Mouse (Mus musculus): ENCODE data around the gene Smarcd1. TPM values are rescaled to one million over a fixed set of nuclear protein-coding genes. Genes with fewer than 3 reads are reported as not detected.
A peak's percentile ranks its signal among the peaks of the same experiment; 100 is the strongest.

Smarcd1 gene
- polyA plus RNA-seq, 1 experiment from 2014 or later: 91.5 TPM

GRCm38 (mm10) chr15:99668881-99669280, 33.0 kb upstream of the Smarcd1 start:
- Histone ChIP-seq H3K9me3 (replicated peaks) (no peaks in the 10 kb centered on the region), H3K9ac (replicated peaks) (no peak overlapping the region), H3K36me3 (no peaks in the 10 kb centered on the region), H3K4me3 (replicated peaks) (peak overlapping the region; percentile 2; the same call in 1 of the 2 replicates), H3K4me1 (peaks cover 80% of the 10 kb centered on the region), H3K27me3 (replicated peaks) (no peaks in the 10 kb centered on the region), H3K4me2 (peak overlapping the region; percentile 80), H3K27ac (replicated peaks) (peak overlapping the region; percentile 94)
- WGBS: 2% methylated on average over 12 of the region's 12 CpGs
- no peak for ATAC-seq (ENCODE audit: low FRiP score)

- Histone ChIP-seq H3K9ac (replicated peaks) (peak overlapping the region; percentile 93; the same call in 1 of the 2 replicates), H3K4me2 (peak overlapping the region; percentile 80), H3K27ac (replicated peaks) (peak overlapping the region; percentile 94), H3K36me3 (no peaks in the 10 kb centered on the region), H3K9me3 (replicated peaks) (no peaks in the 10 kb centered on the region), H3K4me1 (peaks cover 80% of the 10 kb centered on the region), H3K4me3 (replicated peaks) (peak overlapping the region; percentile 69), H3K27me3 (replicated peaks) (no peaks in the 10 kb centered on the region)
- no peak for ATAC-seq (ENCODE audit: low FRiP score)
- 0% methylated on average over 1 of the region's 1 CpGs for WGBS
These were observed 32.5 kb upstream of the Smarcd1 start for GRCm38 (mm10) chr15:99669392-99669791.

GRCm38 (mm10) chr15:99670154-99670821, 31.6 kb upstream of the Smarcd1 start, which contains the start of gene Asic1:
Gene Asic1, plus strand, starts transcription at chr15:99670368.
- Histone ChIP-seq H3K4me3 (replicated peaks) (peak within 1 kb of the TSS; percentile 69), H3K27ac (replicated peaks) (peak within 1 kb of the TSS; percentile 94), H3K4me1 (peaks cover 80% of the 10 kb centered on the region), H3K36me3 (0 out of 2 replicates have a peak, but pooled peaks cover 4% of the 10 kb centered on the region), H3K27me3 (replicated peaks) (no peaks in the 10 kb centered on the region), H3K9ac (replicated peaks) (peak within 1 kb of the TSS; percentile 93), H3K4me2 (peak within 1 kb of the TSS; percentile 80), H3K9me3 (replicated peaks) (no peaks in the 10 kb centered on the region)
- WGBS: under 1% methylated on average over 45 of the region's 74 CpGs
- peak; percentile 73 for ATAC-seq (ENCODE audit: low FRiP score)

- Histone ChIP-seq H3K4me3 (replicated peaks) (peak overlapping the region; percentile 69), H3K4me1 (peaks cover 81% of the 10 kb centered on the region), H3K27ac (replicated peaks) (peak overlapping the region; percentile 94), H3K4me2 (peak overlapping the region; percentile 80), H3K27me3 (replicated peaks) (no peaks in the 10 kb centered on the region), H3K36me3 (0 out of 2 replicates have a peak, but pooled peaks cover 4% of the 10 kb centered on the region), H3K9me3 (replicated peaks) (no peaks in the 10 kb centered on the region), H3K9ac (replicated peaks) (peak overlapping the region; percentile 93)
- 9% methylated on average over 11 of the region's 17 CpGs for WGBS
- ATAC-seq (ENCODE audit: low FRiP score): peak; percentile 29; the same call in 1 of the 2 replicates
These were observed 30.8 kb upstream of the Smarcd1 start for GRCm38 (mm10) chr15:99670964-99671670.

GRCm38 (mm10) chr15:99671783-99672182, 30.1 kb upstream of the Smarcd1 start:
- Histone ChIP-seq H3K9me3 (replicated peaks) (no peaks in the 10 kb centered on the region), H3K27ac (replicated peaks) (peak overlapping the region; percentile 94; the same call in 1 of the 2 replicates), H3K27me3 (replicated peaks) (no peaks in the 10 kb centered on the region), H3K4me1 (peaks cover 81% of the 10 kb centered on the region), H3K9ac (replicated peaks) (peak overlapping the region; percentile 93), H3K4me3 (replicated peaks) (peak overlapping the region; percentile 69), H3K4me2 (peak overlapping the region; percentile 80), H3K36me3 (0 out of 2 replicates have a peak, but pooled peaks cover 4% of the 10 kb centered on the region)
- ATAC-seq (ENCODE audit: low FRiP score): no peak
- 56% methylated on average over 14 of the region's 14 CpGs for WGBS

- peak overlapping the region; percentile 12 for H3K4me3 ChIP-seq (replicated peaks)
- H3K9ac ChIP-seq (replicated peaks): no peak overlapping the region
- H3K27ac ChIP-seq (replicated peaks): peak overlapping the region; percentile 43
- 68% methylated on average over 3 of the region's 3 CpGs for WGBS
- H3K27me3 ChIP-seq (replicated peaks): no peaks in the 10 kb centered on the region
- H3K4me1 ChIP-seq: peaks cover 86% of the 10 kb centered on the region
- H3K4me2 ChIP-seq: peak overlapping the region; percentile 80
- no peaks in the 10 kb centered on the region for H3K9me3 ChIP-seq (replicated peaks)
- ATAC-seq (ENCODE audit: low FRiP score): no peak
- 0 out of 2 replicates have a peak, but pooled peaks cover 4% of the 10 kb centered on the region for H3K36me3 ChIP-seq
These were observed 27.1 kb upstream of the Smarcd1 start for GRCm38 (mm10) chr15:99674866-99675265.

- ATAC-seq (ENCODE audit: low FRiP score): peak; percentile 55
- Histone ChIP-seq H3K9ac (replicated peaks) (peak overlapping the region; percentile 34; the same call in 1 of the 2 replicates), H3K27ac (replicated peaks) (peak overlapping the region; percentile 77), H3K9me3 (replicated peaks) (no peaks in the 10 kb centered on the region), H3K4me2 (peak overlapping the region; percentile 80), H3K27me3 (replicated peaks) (no peaks in the 10 kb centered on the region), H3K36me3 (0 out of 2 replicates have a peak, but pooled peaks cover 7% of the 10 kb centered on the region), H3K4me1 (peaks cover 76% of the 10 kb centered on the region), H3K4me3 (replicated peaks) (peak overlapping the region; percentile 10)
- 22% methylated on average over 8 of the region's 8 CpGs for WGBS
These were observed 24.8 kb upstream of the Smarcd1 start for GRCm38 (mm10) chr15:99677089-99677488.

GRCm38 (mm10) chr15:99678063-99678800, 23.7 kb upstream of the Smarcd1 start:
- Histone ChIP-seq H3K36me3 (0 out of 2 replicates have a peak, but pooled peaks cover 12% of the 10 kb centered on the region), H3K4me1 (peaks cover 64% of the 10 kb centered on the region), H3K9me3 (replicated peaks) (no peaks in the 10 kb centered on the region), H3K27me3 (replicated peaks) (no peaks in the 10 kb centered on the region), H3K4me3 (replicated peaks) (no peak overlapping the region), H3K9ac (replicated peaks) (no peak overlapping the region), H3K4me2 (peak overlapping the region; percentile 30), H3K27ac (replicated peaks) (no peak overlapping the region)
- 13% methylated on average over 13 of the region's 13 CpGs for WGBS
- no peak for ATAC-seq (ENCODE audit: low FRiP score)

GRCm38 (mm10) chr15:99679008-99679407, 22.9 kb upstream of the Smarcd1 start:
- H3K27me3 ChIP-seq (replicated peaks): no peaks in the 10 kb centered on the region
- no peak overlapping the region for H3K9ac ChIP-seq (replicated peaks)
- no peak overlapping the region for H3K4me3 ChIP-seq (replicated peaks)
- no peak overlapping the region for H3K27ac ChIP-seq (replicated peaks)
- ATAC-seq (ENCODE audit: low FRiP score): no peak
- H3K4me1 ChIP-seq: peaks cover 56% of the 10 kb centered on the region
- peak overlapping the region; percentile 30 for H3K4me2 ChIP-seq
- 67% methylated on average over 7 of the region's 7 CpGs for WGBS
- peaks cover 14% of the 10 kb centered on the region; the same call in 1 of the 2 replicates for H3K36me3 ChIP-seq
- H3K9me3 ChIP-seq (replicated peaks): no peaks in the 10 kb centered on the region

GRCm38 (mm10) chr15:99682880-99683279, 19.0 kb upstream of the Smarcd1 start:
- no peaks in the 10 kb centered on the region for H3K27me3 ChIP-seq (replicated peaks)
- H3K9ac ChIP-seq (replicated peaks): no peak overlapping the region
- H3K36me3 ChIP-seq: peaks cover 33% of the 10 kb centered on the region
- WGBS: 91% methylated on average over 7 of the region's 7 CpGs
- H3K9me3 ChIP-seq (replicated peaks): no peaks in the 10 kb centered on the region
- no peak overlapping the region for H3K27ac ChIP-seq (replicated peaks)
- no peak for ATAC-seq (ENCODE audit: low FRiP score)
- peaks cover 21% of the 10 kb centered on the region for H3K4me1 ChIP-seq
- no peak overlapping the region for H3K4me2 ChIP-seq
- H3K4me3 ChIP-seq (replicated peaks): no peak overlapping the region

GRCm38 (mm10) chr15:99684156-99684555, 17.8 kb upstream of the Smarcd1 start:
- H3K4me1 ChIP-seq: peaks cover 14% of the 10 kb centered on the region; the same call in 1 of the 2 replicates
- no peaks in the 10 kb centered on the region for H3K27me3 ChIP-seq (replicated peaks)
- 93% methylated on average over 5 of the region's 5 CpGs for WGBS
- no peak overlapping the region for H3K27ac ChIP-seq (replicated peaks)
- no peak overlapping the region for H3K9ac ChIP-seq (replicated peaks)
- peaks cover 33% of the 10 kb centered on the region for H3K36me3 ChIP-seq
- no peak overlapping the region for H3K4me2 ChIP-seq
- H3K4me3 ChIP-seq (replicated peaks): no peak overlapping the region
- ATAC-seq (ENCODE audit: low FRiP score): no peak
- H3K9me3 ChIP-seq (replicated peaks): no peaks in the 10 kb centered on the region
